Mouse (Mus musculus): ENCODE results near the gene Tspan15. TPM values are rescaled to one million over a fixed set of nuclear protein-coding genes. Genes with fewer than 3 reads are reported as not detected.

Tspan15 gene
- polyA plus RNA-seq, 1 experiment from 2014 or later = 18.6 TPM

DNA sequence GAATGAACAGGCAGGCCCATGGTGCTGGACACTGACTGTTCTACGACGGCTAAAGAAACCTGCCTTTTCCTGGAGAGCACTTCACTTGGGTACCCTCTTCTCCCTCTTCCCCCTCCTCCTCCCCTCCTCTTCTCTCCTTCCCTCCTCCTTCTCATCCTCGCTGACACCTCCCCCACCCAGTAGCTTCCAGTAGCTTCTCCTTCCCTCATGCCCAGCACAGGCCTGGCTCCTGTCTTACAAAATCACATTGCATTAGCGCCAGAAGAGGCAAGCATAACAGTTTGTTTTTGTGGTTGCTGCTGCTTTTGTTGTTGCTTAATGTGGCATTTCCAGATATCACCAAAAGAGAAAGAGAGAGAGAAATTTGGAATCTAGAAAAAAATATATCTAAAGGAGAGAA, 33.6 kb downstream of the Tspan15 start:
- DNase-seq (ENCODE audit: low spot score) = no peak
- 63% methylated on average over 4 of the region's 4 CpGs for WGBS
- Histone ChIP-seq H3K27me3 (ENCODE audit: insufficient read depth, poor library complexity, severe bottlenecking) (no peaks in the 10 kb centered on the region), H3K9me3 (no peaks in the 10 kb centered on the region), H3K36me3 (peaks cover 6% of the 10 kb centered on the region; the same call in 1 of the 2 replicates), H3K4me1 (replicated peaks) (peaks cover 30% of the 10 kb centered on the region), H3K4me3 (no peak overlapping the region), H3K27ac (0 out of 2 replicates have a peak overlapping the region, but pooled peaks have one; percentile 31)

DNA sequence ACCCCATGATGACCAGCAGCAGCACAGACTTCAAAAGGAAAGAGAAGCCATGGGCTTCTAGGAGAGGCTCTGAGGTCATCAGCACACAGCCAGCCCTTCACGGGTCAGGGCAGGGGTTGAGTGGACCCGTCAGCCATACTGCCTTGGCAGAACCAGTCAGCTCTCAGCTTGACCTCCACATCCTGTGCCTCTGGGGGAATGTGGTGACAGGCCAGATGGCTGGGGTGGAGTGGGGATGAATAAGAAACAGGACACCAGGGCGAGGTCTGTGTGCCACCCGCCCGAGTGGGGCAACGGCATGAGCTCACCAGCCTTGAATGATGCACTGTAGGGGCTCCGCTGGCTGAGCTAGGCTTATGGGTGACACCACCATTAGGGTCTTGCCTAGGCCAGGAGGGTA, 35.7 kb downstream of the Tspan15 start:
- 69% methylated on average over 7 of the region's 7 CpGs for WGBS
- H3K9me3 ChIP-seq = no peaks in the 10 kb centered on the region
- peaks cover 30% of the 10 kb centered on the region for H3K4me1 ChIP-seq (replicated peaks)
- no peak overlapping the region for H3K4me3 ChIP-seq
- 0 out of 2 replicates have a peak, but pooled peaks cover 3% of the 10 kb centered on the region for H3K36me3 ChIP-seq
- no peaks in the 10 kb centered on the region for H3K27me3 ChIP-seq (ENCODE audit: insufficient read depth, poor library complexity, severe bottlenecking)
- no peak for DNase-seq (ENCODE audit: low spot score)
- H3K27ac ChIP-seq = 0 out of 2 replicates have a peak overlapping the region, but pooled peaks have one; percentile 5

DNA sequence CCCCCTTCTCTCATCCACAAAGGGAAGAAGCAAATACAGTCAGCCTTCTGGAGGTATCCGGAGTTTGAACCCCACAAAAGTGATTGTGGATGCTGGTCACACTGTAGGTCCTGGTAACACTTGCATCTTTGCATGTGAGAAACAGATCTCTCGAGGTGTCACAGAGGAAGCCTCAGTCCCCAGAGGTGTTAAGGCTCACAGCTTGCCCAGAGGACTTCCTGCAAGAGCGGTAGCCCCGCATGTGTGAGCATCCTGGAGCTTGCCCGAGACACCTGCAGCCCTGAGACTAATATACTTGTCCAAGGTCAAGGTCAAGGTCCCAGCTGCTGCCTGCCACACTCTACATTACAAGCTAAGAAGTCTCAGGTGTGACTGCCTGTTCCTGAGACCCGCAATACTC, 36.1 kb downstream of the Tspan15 start:
- H3K4me3 ChIP-seq = no peak overlapping the region
- 70% methylated on average over 6 of the region's 6 CpGs for WGBS
- H3K9me3 ChIP-seq = no peaks in the 10 kb centered on the region
- H3K4me1 ChIP-seq (replicated peaks) = peaks cover 30% of the 10 kb centered on the region
- no peak for DNase-seq (ENCODE audit: low spot score)
- no peak overlapping the region for H3K27ac ChIP-seq
- H3K36me3 ChIP-seq = no peaks in the 10 kb centered on the region
- H3K27me3 ChIP-seq (ENCODE audit: insufficient read depth, poor library complexity, severe bottlenecking) = no peaks in the 10 kb centered on the region

DNA sequence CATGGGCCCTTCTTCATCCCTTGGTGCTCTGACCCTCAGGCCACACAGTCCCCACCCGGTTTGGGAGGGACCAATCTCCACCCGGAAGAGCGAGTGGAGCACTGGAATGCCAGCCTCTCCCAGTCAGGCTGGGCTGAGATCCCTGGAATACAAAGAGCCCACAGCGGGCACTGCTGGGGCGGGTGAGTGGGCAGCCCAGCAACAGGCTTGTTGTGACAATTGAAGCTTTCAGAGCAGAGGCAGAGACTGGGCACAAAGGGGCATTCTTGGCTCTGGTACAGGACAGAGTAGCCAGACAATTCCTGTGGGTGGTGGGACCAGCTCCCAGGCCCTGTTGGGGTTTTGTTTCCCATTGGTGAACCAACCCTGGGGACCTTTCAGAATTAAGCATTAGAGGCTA, 36.6 kb downstream of the Tspan15 start:
- Histone ChIP-seq H3K4me1 (replicated peaks) (peaks cover 30% of the 10 kb centered on the region), H3K9me3 (no peaks in the 10 kb centered on the region), H3K27me3 (ENCODE audit: insufficient read depth, poor library complexity, severe bottlenecking) (no peaks in the 10 kb centered on the region), H3K4me3 (no peak overlapping the region), H3K36me3 (no peaks in the 10 kb centered on the region), H3K27ac (no peak overlapping the region)
- 80% methylated on average over 5 of the region's 5 CpGs for WGBS
- DNase-seq (ENCODE audit: low spot score) = no peak

DNA sequence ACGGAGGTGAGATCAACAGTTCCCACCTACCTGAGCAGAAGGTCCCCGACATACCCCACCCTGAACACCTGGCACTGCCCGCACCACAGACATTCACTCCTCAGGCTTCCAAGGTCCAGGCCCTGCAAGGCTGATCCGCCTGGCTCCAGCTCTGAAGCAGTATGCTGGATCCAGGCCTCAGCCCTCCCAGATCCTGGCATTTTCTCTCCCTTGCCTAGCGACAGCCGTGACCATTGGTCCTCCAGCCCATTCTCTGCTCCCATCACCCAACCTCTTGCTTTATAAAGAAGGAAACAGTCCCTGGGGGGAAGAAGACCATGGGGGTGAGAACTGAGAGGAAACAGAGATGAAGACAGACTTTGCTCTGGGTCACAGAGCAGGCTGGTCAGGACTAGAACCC, 37.0 kb downstream of the Tspan15 start:
- peaks cover 30% of the 10 kb centered on the region for H3K4me1 ChIP-seq (replicated peaks)
- H3K4me3 ChIP-seq = no peak overlapping the region
- no peak for DNase-seq (ENCODE audit: low spot score)
- WGBS = 86% methylated on average over 6 of the region's 6 CpGs
- H3K27me3 ChIP-seq (ENCODE audit: insufficient read depth, poor library complexity, severe bottlenecking) = no peaks in the 10 kb centered on the region
- H3K9me3 ChIP-seq = no peaks in the 10 kb centered on the region
- no peaks in the 10 kb centered on the region for H3K36me3 ChIP-seq
- H3K27ac ChIP-seq = no peak overlapping the region

DNA sequence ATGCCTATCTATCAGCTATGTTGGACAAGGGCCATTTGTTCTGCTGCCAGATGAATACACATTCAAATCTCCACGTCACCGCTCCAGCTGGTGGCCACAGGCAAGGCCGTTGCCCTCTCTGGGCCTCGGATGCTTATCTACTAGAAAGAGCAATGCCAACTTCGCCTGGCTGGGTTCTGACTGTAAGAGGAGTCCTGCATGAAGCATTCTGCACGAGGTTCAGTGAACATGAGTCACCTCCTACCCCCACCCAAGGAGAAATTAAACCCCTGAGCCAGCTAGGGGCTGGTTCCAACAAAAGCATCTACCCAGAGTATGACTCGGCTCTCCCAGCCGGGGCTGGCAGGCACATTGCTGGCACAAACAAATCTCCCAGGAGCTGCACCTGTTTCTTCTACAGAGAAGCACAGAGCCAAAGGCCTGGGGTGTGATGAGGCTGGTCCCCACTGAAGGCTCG, 38.3 kb downstream of the Tspan15 start:
- no peak overlapping the region for H3K4me3 ChIP-seq
- no peaks in the 10 kb centered on the region for H3K9me3 ChIP-seq
- no peaks in the 10 kb centered on the region for H3K36me3 ChIP-seq
- no peak for DNase-seq (ENCODE audit: low spot score)
- H3K4me1 ChIP-seq (replicated peaks) = peaks cover 30% of the 10 kb centered on the region
- no peaks in the 10 kb centered on the region for H3K27me3 ChIP-seq (ENCODE audit: insufficient read depth, poor library complexity, severe bottlenecking)
- whole genome bisulfite sequencing = 76% methylated on average over 9 of the region's 9 CpGs
- H3K27ac ChIP-seq = no peak overlapping the region

DNA sequence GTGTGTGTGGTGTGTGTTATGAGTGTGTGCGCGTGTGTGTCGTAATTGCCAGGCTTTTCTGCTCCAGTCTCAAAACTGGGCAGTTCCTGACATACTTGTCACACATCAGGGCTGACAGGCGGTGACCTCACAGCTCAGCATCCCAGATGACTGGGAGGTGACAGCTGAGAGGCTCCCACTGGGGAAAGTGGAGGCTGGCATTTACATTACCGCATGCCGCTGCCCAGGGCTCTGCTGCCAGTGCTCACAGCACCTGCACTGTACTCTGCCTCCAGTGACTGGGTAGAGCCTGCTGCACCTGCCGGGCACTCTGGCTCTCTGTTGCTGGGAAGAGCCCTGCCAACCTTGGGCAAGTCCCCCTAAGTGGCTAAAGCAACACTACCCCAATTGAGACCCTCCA, 40.2 kb downstream of the Tspan15 start:
- no peak for DNase-seq (ENCODE audit: low spot score)
- Histone ChIP-seq H3K4me3 (no peak overlapping the region), H3K9me3 (no peaks in the 10 kb centered on the region), H3K36me3 (no peaks in the 10 kb centered on the region), H3K27ac (no peak overlapping the region), H3K4me1 (replicated peaks) (peaks cover 15% of the 10 kb centered on the region), H3K27me3 (ENCODE audit: insufficient read depth, poor library complexity, severe bottlenecking) (no peaks in the 10 kb centered on the region)
- 92% methylated on average over 7 of the region's 7 CpGs for WGBS

DNA sequence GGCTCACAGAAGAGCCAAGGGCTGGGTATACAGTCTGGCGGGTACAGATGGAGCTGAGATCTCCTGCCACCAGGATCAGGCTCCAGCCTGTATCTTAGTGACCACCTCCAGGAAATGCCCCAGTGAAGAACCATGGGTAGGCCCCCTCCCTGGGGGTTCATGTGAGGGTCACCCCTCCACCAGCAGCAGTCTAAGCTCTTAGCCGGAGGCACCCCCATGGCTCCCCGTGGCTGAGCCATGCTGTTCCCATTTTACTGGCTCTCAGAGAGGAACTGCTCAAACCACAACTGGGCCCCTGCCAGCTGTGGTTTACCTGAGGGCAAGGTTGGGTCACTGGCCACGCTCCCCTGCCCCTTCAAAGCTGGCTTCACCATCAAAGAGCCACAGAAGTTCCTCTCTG, 41.1 kb downstream of the Tspan15 start:
- H3K4me3 ChIP-seq = no peak overlapping the region
- H3K36me3 ChIP-seq = no peaks in the 10 kb centered on the region
- 83% methylated on average over 4 of the region's 4 CpGs for WGBS
- H3K4me1 ChIP-seq (replicated peaks) = peaks cover 6% of the 10 kb centered on the region
- no peak for DNase-seq (ENCODE audit: low spot score)
- H3K27ac ChIP-seq = no peak overlapping the region
- H3K27me3 ChIP-seq (ENCODE audit: insufficient read depth, poor library complexity, severe bottlenecking) = no peaks in the 10 kb centered on the region
- H3K9me3 ChIP-seq = no peaks in the 10 kb centered on the region

DNA sequence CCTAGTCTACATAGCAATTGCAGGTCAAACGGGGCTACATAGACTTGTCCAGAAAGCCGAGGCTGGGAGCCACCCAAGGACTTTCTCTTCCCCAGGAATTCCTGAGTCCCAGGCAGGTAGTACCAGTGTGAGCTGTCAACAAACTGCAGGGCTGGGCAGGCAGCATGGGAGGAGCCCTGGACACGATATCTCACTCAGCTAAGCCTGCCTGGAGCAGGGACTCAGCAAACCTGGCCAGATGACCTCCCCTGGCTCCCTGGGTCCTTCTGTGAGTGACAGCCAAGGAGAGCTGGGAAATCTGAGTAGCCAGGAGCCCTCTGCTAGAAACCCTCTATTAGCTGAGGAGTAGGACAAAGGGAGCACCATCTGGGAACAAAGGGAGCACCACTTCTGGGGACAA, 41.7 kb downstream of the Tspan15 start:
- peaks cover under 1% of the 10 kb centered on the region for H3K4me1 ChIP-seq (replicated peaks)
- no peaks in the 10 kb centered on the region for H3K9me3 ChIP-seq
- H3K4me3 ChIP-seq = no peak overlapping the region
- 0 out of 2 replicates have a peak, but pooled peaks cover 1% of the 10 kb centered on the region for H3K27me3 ChIP-seq (ENCODE audit: insufficient read depth, poor library complexity, severe bottlenecking)
- DNase-seq (ENCODE audit: low spot score) = no peak
- no peak overlapping the region for H3K27ac ChIP-seq
- 76% methylated on average over 3 of the region's 3 CpGs for WGBS
- H3K36me3 ChIP-seq = no peaks in the 10 kb centered on the region

DNA sequence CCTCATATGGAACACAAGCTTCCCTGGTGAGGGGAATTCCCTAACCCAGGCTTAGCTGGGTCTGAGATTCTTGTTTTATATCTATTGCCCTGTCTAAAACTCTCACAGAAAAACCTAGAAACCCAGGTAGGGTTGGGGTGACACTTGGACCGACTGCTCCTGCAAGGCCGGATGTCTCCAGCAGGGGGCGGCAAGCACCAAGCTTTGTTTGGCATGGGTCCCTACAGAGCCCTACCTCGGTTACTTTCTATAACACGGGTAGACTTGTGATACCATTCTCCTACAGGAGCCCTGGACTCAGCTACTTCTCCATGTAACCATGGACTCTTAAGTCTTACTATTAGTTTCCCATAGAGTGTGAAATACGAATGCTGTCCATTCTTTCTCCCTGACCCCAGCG, 44.2 kb downstream of the Tspan15 start:
- peaks cover 21% of the 10 kb centered on the region for H3K27me3 ChIP-seq (ENCODE audit: insufficient read depth, poor library complexity, severe bottlenecking)
- no peaks in the 10 kb centered on the region for H3K36me3 ChIP-seq
- H3K4me3 ChIP-seq = no peak overlapping the region
- H3K9me3 ChIP-seq = no peaks in the 10 kb centered on the region
- WGBS = 23% methylated on average over 7 of the region's 7 CpGs
- DNase-seq (ENCODE audit: low spot score) = peak; percentile 82
- peaks cover under 1% of the 10 kb centered on the region for H3K4me1 ChIP-seq (replicated peaks)
- no peak overlapping the region for H3K27ac ChIP-seq

DNA sequence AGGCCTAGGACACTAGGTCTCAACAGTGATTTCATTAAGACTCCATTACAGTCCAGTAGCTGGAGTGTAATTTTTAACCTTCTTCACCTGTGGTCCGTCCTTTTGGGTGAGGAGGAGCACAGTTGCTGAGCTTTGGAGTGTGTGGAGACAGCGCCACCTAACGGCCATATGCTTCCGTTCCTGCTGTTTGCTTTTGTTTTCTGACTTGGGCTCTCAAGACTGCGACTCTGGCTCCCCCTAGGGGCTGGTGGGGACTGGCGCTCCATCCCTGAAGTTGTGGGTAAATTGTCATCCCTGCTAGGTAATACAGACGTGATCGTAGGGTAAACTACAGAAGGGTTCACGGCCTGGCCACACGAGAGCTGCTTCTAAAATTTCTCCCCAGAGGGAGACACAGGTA, 48.0 kb downstream of the Tspan15 start:
- peaks cover 5% of the 10 kb centered on the region; the same call in 1 of the 2 replicates for H3K9me3 ChIP-seq
- H3K27me3 ChIP-seq (ENCODE audit: insufficient read depth, poor library complexity, severe bottlenecking) = peaks cover 47% of the 10 kb centered on the region
- H3K4me1 ChIP-seq (replicated peaks) = peaks cover 6% of the 10 kb centered on the region
- no peak overlapping the region for H3K4me3 ChIP-seq
- no peak overlapping the region for H3K27ac ChIP-seq
- 5% methylated on average over 10 of the region's 10 CpGs for WGBS
- H3K36me3 ChIP-seq = no peaks in the 10 kb centered on the region
- DNase-seq (ENCODE audit: low spot score) = peak; percentile 93

DNA sequence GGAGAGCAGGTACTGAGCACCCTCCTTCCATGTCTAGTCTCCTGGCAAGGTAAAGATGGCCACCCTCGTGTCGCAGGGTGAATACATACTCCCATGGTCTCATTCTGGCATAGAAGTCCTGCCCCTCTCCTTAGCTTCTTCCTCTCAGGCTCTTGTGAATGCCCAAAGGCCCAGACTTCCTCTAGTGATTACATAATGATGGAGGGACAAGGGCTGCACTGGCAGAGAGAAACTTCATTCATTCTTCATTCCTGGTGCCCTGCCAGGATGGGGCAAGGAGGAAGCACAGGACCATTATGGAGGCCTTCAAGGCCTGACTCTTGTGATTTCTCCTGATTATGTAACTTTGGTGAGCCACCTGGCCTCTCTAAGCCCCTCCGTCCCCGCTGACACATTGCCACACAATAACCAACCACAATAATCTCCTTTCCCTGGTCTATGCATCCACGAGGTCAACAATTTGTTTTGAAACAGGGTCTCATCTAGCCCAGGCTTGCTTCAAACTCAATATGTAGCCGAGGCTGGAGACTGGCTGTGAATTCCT, 48.5 kb downstream of the Tspan15 start:
- Histone ChIP-seq H3K27me3 (ENCODE audit: insufficient read depth, poor library complexity, severe bottlenecking) (peaks cover 52% of the 10 kb centered on the region), H3K9me3 (peaks cover 7% of the 10 kb centered on the region; the same call in 1 of the 2 replicates), H3K4me3 (no peak overlapping the region), H3K36me3 (no peaks in the 10 kb centered on the region), H3K4me1 (replicated peaks) (peaks cover 6% of the 10 kb centered on the region), H3K27ac (no peak overlapping the region)
- DNase-seq (ENCODE audit: low spot score) = no peak
- WGBS = 74% methylated on average over 6 of the region's 6 CpGs

DNA sequence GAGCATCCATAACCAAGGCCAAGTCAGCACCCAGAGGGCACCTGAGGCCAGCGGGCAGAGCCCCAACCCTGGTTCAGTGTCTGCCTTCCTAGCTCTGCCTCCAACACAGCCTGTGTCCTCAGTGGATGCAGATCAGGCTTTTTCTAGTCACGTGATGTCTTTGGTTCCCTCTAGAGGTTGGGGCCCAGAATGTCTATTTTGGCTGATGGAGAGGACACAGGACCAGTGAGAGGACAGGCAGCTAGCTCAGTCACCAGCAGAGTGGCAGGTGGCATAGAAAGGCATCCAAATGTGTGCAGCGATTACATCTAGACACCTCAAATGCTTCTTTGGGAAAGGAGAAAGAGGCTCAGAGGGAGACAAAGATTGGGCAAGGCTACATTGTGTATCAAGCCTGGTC, 49.4 kb downstream of the Tspan15 start:
- peaks cover 6% of the 10 kb centered on the region for H3K4me1 ChIP-seq (replicated peaks)
- H3K36me3 ChIP-seq = no peaks in the 10 kb centered on the region
- no peak for DNase-seq (ENCODE audit: low spot score)
- peaks cover 60% of the 10 kb centered on the region for H3K27me3 ChIP-seq (ENCODE audit: insufficient read depth, poor library complexity, severe bottlenecking)
- H3K4me3 ChIP-seq = no peak overlapping the region
- H3K9me3 ChIP-seq = peaks cover 7% of the 10 kb centered on the region; the same call in 1 of the 2 replicates
- peak overlapping the region; percentile 51; the same call in 1 of the 2 replicates for H3K27ac ChIP-seq
- WGBS = 42% methylated on average over 3 of the region's 3 CpGs

DNA sequence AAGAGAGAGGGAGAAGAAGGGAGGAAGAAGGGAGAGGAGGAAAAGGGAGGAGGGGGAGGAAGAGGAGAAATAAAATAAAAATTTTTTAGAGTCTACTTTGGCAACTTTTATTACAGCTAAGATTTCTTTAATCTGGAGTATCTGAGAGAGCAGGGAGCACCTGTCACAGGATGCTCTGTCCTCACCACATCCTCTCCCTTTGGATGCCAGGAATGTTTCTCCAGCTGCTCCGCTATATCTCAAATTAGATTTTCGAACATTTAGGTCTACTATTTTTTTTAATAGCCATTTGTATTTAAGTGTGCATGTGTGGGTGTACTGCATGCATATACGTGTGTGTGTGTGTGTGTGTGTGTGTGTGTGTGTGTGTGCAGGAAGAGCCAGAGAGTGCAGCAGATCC, 51.1 kb downstream of the Tspan15 start:
- Histone ChIP-seq H3K36me3 (no peaks in the 10 kb centered on the region), H3K27me3 (ENCODE audit: insufficient read depth, poor library complexity, severe bottlenecking) (peaks cover 77% of the 10 kb centered on the region), H3K4me1 (replicated peaks) (peaks cover 14% of the 10 kb centered on the region), H3K9me3 (peaks cover 10% of the 10 kb centered on the region; the same call in 1 of the 2 replicates), H3K4me3 (no peak overlapping the region), H3K27ac (no peak overlapping the region)
- DNase-seq (ENCODE audit: low spot score) = no peak
- 91% methylated on average over 3 of the region's 3 CpGs for WGBS
